Mouse (Mus musculus): Measurements from ENCODE around the gene Xxylt1.

Gene Xxylt1

GRCm38 (mm10) chr16:31060714-31061113 lies 20.5 kb downstream of the Xxylt1 start:
- no peak for DNase-seq

- DNase-seq, result no peak
Observed at GRCm38 (mm10) chr16:31060226-31060625, 21.0 kb downstream of the Xxylt1 start.

- DNase-seq, result no peak
Observed at GRCm38 (mm10) chr16:31059730-31060129, 21.5 kb downstream of the Xxylt1 start.

GRCm38 (mm10) chr16:31052812-31053211 lies 28.4 kb downstream of the Xxylt1 start:
- DNase-seq, result no peak

GRCm38 (mm10) chr16:31052177-31052726 lies 29.0 kb downstream of the Xxylt1 start:
- DNase-seq, result peak; percentile 56

- no peak for DNase-seq
Observed at GRCm38 (mm10) chr16:31050701-31051100, 30.5 kb downstream of the Xxylt1 start.

GRCm38 (mm10) chr16:31048194-31048593 lies 33.0 kb downstream of the Xxylt1 start:
- no peak for DNase-seq

- no peak for DNase-seq
Observed at GRCm38 (mm10) chr16:31047186-31047898, 33.9 kb downstream of the Xxylt1 start.

- DNase-seq, result no peak
Observed at GRCm38 (mm10) chr16:31046217-31046659, 35.0 kb downstream of the Xxylt1 start.

GRCm38 (mm10) chr16:31045211-31045610 lies 36.0 kb downstream of the Xxylt1 start:
- DNase-seq, result no peak

GRCm38 (mm10) chr16:31043136-31043535 lies 38.1 kb downstream of the Xxylt1 start:
- DNase-seq, result no peak

GRCm38 (mm10) chr16:31041566-31041965 lies 39.7 kb downstream of the Xxylt1 start:
- no peak for DNase-seq

GRCm38 (mm10) chr16:31039803-31040459 lies 41.3 kb downstream of the Xxylt1 start:
- DNase-seq, result peak; percentile 25

GRCm38 (mm10) chr16:31037431-31037830 lies 43.8 kb downstream of the Xxylt1 start:
- no peak for DNase-seq

- no peak for DNase-seq
Observed at GRCm38 (mm10) chr16:31035651-31036245, 45.5 kb downstream of the Xxylt1 start.

GRCm38 (mm10) chr16:31035235-31035634 lies 46.0 kb downstream of the Xxylt1 start:
- DNase-seq, result no peak

- DNase-seq, result no peak
Observed at GRCm38 (mm10) chr16:31034051-31034450, 47.2 kb downstream of the Xxylt1 start.

- peak; percentile 25 for DNase-seq
Observed at GRCm38 (mm10) chr16:31029739-31030485, 51.3 kb downstream of the Xxylt1 start.

- no peak for DNase-seq
Observed at GRCm38 (mm10) chr16:31027675-31028074, 53.6 kb downstream of the Xxylt1 start.

- DNase-seq, result no peak
Observed at GRCm38 (mm10) chr16:31025516-31025915, 55.7 kb downstream of the Xxylt1 start.

GRCm38 (mm10) chr16:31024997-31025396 lies 56.2 kb downstream of the Xxylt1 start:
- no peak for DNase-seq

GRCm38 (mm10) chr16:31024221-31024620 lies 57.0 kb downstream of the Xxylt1 start:
- no peak for DNase-seq

GRCm38 (mm10) chr16:31023803-31024202 lies 57.4 kb downstream of the Xxylt1 start:
- DNase-seq, result no peak

All from retina, postnatal 1 day (tissue).